Mouse (Mus musculus) monocyte, adult 5-6 weeks (primary cell): ENCODE measurements around the gene Gm20517. TPM values are rescaled to one million over a fixed set of nuclear protein-coding genes. Genes with fewer than 3 reads are reported as not detected.

Experiments used
- ATAC-seq: fragments of 153-309, 156-312 bp; replicated peaks from 2 replicates; pipeline ENCODE4 v1.8.0; 2017; ENCODE audit warnings: mild to moderate bottlenecking; ENCODE audit not compliant: low TSS enrichment, insufficient number of reproducible peaks, severe bottlenecking, poor library complexity, low FRiP score
- total RNA-seq: library from RNA; stranded (forward); fragments of 200-1000, 200-491, 200-594 nt; gene quantifications from 3 replicates; pipeline ENCODE4 v1.2.3, GENCODE M21; 2017

Gene Gm20517
- total RNA-seq, 1 experiment from 2014 or later: 3.4 TPM

DNA sequence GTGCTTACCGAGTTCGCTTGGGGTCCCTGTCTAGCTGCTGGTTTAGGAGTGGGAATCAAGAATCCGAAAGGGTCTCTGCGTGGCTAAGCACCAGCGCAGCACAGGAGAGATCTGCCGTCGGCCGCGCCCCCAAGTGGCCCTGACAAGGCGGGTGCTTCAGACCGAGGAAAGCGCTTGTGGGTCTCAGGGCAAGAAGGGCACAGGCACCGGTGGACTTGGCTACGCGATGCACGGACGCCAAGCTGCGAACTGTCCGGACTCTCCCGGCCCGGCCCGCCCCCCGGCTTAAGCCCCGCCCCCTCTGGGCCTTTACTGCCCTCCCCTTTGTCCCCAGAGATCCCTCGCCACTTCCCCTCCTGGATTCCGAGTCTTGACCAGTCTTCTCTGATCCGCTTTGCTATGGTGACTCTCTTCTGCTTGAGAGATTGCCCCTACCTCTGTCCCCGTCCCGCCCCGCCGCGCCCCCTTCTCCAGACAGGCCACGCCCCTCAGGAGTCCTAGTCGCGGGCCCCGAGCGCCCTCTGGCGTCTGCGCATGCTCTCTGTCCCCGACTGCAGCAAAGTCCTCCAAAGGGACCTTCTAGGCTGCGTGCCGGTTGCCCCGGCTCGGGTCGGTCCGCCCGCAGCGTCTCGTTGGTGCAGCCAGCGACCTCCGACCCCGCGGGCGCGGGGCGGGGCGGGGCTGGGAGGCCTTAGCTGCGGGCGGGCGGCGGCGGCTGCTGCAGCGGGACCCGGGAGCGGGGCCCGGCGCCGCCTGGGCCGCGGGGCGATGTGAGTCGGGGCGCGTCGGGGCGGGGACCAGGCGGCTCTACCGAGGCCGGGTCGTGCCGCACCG, 83.3 kb downstream of the Gm20517 start, which contains the start of gene Prickle4:
Prickle4 (minus strand) TSS at position 234 of the 834 bp plus-strand sequence.
- ATAC-seq: peak; percentile 81

DNA sequence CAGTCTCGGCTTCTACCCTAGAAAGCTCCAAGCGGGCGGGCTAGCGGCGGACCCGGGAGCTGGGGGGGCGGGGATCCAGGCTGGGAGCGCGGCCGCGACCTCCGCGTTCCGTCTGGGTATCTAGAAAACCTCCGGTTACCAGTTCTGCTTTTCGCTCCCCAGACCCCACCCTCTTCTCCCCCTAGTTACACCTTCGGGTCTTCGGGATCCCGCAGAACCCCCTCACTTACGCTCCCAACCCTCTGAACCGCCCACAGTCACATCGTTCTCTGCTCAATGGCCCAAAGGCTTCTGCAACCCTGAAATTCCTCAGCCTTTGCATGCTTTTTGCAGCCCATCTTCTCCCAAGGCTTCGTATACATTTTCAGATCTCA, 83.9 kb downstream of the Gm20517 start:
- ATAC-seq: no peak

DNA sequence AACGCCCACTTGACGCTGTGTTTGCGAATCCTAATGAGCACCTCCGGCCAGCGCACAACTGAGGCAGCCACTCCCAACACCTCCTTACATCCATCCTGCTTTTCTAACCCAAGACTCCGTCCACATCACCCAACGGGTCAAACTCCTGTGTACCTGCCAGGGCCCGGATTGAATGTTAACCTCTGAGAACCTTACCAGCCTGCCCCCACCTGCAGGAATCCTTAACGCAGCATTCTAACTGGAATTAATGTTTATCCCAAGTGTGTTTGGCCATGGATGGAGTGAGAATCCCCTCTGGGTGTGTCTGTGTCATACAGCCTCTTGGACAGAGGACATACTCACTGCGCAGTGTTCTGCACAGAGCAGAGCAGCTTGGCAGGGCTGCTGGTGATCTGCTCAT, 86.8 kb downstream of the Gm20517 start:
- ATAC-seq: no peak

DNA sequence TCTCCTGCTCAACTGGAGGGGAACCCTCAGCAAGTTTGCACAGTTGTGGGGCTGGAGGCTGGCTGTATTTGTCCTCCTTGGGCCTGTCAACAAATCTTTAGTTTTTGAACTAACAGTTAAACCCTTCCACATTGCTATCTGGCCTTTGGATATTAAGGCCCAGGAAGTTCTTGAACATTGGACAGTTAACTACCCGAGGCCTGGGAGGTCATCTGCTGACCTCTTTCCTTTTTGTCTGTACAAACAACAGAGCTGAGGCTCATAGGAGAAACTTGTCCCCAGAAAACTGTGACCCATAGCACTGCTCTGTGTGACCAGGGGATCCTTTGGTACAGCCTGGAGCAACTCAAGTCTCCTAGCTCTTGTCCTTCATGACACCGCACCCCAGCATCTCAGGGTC, 87.7 kb downstream of the Gm20517 start:
- no peak for ATAC-seq

DNA sequence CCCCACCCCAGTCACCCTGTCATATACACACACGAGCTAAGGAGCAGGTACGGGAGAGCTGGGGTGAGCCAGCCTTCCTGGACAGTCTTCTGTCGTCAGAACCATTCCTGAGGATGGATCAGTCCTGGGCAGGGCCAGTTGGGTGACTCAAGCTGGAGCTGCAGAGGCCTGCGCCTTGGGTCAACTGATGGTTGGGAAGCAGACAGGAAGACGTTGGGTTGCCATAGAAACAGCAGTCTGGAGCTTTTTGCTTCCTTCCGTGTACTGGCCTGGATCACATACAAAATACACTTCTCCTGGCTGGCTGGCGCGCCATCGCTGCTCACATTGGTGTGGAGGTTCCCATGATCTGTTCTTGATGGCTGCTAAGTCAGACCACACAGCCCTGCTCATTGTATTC, 90.4 kb downstream of the Gm20517 start:
- no peak for ATAC-seq

DNA sequence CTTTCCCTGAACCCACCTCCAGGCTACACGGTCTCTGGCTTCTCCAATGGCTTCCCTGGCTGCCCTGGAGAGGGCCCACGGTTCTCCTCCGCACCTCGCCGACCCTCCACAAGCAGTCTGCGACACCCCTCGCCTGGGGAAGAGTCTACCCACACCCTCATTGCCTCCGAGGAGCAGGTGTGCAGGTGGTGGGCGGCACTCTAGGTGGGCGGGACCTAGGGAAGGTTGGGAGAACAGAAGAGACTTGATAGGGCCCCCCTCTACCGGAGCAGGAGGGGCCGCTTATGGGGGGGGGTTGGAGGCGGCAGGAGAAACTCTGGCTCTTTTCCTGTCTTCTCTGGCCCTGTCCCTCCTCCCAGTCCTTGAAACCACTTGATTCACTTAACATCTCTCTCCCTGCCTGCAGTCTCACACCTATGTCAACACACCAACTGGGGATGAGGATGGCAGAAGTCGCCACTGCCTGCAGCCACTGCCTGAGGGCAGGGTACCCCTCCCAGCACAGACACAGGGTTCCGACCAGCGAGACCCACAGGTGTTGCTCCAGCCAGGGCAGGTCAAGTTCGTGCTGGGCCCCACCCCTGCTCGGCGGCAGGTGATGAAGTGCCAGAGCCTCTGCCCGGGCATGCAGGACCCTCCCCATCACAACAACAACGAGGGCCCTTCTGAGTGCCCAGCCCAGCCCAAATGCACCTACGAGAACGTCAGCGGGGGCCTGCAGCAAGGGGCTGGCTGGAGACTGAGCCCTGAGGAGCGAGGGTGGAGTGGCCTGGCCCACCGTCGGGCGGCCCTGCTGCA, 91.4 kb downstream of the Gm20517 start:
- no peak for ATAC-seq

DNA sequence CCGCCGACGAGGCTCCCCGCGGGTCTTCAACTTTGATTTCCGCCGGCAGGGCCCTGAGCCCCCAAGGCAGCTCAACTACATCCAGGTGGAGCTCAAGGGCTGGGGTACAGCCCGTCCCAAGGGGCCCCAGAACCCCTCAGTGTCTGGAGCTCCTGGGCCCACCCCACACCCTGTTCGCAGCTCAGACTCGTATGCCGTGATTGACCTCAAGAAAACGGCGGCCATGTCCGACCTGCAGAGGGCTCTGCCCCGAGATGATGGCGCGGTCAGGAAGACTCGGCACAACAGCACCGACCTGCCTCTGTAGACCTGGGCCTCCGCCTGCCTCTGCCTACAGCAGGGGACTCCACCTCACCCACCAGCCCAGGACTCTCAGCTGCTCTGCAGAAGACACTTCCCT, 92.2 kb downstream of the Gm20517 start:
- no peak for ATAC-seq

DNA sequence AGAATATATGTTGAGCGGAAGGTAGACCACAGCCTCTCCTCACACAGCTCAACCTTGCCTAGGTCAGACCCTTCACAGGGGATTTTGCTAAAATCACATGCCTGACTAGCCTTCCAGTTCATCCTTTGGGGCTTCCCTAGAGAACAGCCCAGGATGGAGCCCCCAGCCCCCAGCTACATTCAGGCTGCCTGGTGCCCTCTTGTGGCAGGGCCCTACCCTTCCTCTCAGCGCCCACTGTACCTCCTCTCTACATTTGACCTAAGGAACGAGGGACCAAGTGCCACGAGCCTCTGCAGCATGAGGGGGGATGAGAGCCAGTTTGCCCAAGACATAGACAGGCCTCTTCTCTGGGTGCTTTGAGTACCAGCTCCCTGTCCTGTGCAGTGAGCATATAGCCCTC, 93.3 kb downstream of the Gm20517 start:
- no peak for ATAC-seq

DNA sequence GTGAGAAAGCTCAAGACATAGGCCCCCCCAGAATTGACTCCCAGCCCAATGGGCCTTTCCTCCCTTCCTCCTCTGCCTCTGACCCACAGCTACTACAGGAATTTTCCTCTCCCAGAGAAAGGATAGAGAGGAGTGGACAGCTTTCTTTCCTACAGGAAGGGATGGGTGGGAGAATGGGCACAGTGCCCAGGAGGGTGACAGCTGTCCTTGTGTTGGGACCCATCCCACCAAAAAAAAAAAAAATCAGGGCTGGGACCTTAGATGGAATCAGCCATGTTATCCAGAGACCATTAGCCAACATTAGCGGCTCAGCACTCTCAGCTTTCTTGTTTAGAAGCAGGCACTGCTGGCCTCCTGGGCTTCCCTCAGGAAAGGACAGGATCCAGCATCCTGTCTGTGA, 94.8 kb downstream of the Gm20517 start:
- no peak for ATAC-seq

DNA sequence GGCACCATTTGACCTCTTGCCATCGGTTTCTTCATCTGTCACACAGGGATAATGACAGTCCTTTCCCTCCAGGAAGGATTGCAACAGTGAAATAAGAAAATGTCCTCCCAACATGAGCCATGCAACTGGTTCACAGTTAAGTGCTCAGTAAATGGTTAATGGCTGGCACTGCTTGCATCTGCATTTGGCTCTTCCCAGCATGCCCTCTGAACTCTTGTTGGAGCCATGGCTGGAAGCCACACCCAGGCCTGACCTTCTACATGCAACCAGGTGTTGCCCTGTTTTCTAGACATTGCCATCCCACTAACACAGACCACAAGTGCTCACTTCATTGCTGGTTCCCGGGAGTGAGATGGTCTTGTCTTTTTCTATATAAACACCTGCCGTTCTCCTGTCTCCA, 96.6 kb downstream of the Gm20517 start:
- no peak for ATAC-seq

DNA sequence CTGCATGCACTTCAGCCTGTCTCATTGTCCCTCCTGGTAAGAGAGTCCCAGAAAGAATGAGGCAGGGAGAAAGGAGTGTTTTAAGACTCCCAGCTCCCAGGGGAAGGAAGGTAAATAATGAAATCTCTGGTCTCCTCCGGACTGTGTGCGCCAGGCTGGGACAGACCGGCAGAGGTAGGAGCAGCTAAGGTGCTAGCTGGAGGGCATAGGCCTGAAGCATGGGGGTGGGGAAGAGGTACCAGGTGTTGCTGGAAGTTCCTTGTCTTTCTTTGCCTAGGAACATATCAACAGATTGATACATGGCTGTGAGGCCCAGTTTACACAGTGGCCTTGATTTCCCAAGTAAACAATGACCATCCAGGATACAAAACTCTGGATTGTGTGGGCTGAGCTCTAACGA, 97.6 kb downstream of the Gm20517 start:
- ATAC-seq: no peak

DNA sequence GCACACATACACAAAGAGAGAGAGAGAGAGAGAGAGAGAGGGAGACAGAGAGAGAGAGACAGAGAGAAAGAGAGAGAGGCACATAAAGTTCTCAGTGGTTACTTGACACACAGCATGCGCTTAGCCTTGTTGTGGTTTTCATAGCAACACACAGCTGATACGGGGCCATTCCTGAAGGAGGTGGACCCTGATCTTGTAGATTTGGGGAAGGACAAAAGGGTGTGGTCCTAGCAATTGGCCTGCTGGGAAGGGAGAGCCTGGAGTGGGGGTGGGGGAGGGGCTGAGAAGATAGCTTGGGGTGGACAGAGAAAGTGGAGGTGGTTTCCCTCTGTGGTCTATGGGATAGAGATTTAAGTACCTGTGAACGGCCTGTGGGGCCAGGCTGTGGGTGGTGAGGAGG, 98.6 kb downstream of the Gm20517 start:
- no peak for ATAC-seq

DNA sequence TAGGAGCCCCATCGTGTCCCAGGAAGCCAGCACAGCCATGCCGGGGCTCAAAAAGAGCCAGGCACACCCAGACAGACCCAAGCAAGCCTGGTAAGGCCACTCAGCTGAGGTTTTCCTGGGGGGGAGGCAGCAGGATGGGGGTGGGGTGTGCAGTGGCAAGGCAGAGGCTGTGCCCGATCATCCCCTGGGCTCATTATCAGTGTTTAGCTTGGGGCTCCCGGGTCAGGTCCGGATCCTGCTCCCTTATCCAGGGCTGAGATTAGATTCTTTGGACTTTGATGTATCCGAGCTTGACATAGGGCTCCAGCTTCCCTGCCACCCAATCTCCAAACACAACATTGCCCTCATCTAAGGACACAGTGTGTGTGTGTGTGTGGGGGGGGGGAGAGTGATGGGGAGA, 100.5 kb downstream of the Gm20517 start:
- no peak for ATAC-seq

DNA sequence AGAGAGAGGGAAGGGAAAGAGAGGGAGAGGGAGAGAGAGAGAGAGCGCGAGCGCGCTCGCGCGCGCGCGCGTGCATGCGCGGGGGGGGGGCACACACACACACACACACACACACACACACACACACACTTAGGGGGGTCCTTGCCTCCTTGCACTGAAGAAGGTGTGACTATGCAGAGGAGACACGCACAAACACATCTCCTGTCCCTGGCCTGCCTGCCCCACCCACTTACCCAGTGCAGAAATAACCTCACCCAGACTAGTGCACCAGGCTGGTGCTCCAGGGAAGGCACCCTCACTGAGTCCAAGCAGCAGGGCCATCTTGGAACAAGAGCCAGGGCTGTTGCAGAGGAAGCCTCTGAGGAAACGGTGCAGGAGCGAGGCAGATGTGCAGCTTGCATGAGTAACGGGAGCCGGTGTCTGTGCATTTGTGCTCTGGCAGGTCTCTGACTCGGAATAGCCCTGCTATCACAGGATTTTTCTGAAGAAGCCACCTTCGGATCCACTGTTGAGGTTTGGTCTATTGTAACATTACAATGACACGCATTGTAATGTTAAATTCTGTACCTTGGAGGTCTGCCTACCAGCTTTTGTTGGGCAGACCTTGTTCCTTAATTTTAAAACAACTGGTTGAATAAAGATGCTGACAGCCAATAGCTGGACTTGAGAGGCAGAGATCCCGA, 101.6 kb downstream of the Gm20517 start:
- no peak for ATAC-seq

DNA sequence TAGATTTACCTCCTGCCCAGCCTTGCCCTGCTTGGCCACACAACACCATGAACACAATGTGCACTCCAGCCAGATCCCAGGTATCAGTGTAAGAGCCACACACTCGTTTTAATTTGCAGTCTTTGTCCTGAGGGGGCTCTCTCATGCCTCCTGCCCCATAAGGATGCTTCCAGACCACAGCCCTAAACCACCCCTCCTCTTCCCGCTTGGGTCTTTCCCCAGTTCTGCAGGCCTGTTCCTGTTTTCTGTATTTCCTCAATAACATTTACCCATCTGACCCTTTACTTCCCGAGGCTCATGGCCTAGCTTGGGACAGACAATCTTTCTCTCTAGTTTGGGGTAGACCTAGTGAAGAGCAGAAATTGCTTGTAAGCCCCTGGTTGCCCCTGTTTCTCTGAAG, 103.6 kb downstream of the Gm20517 start:
- ATAC-seq: no peak

DNA sequence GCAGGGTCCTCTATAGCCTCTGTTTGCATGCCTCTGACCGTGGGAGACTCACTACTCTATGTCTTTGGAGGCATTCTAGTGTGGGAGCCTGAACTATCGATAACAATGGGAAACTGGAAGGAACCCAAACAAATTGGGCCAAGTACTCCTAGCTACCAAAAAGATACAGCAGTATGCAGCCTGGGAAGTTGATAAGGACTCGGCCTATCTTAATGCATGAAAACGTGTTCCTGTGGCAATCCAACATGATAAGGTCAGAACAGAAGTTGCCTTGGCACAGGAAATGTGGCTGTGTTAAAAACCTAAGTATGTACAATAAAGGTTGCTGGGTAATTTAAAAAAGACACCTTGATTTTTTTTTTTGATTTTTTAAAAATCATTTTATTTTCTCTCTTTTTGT, 109.8 kb downstream of the Gm20517 start:
- no peak for ATAC-seq

DNA sequence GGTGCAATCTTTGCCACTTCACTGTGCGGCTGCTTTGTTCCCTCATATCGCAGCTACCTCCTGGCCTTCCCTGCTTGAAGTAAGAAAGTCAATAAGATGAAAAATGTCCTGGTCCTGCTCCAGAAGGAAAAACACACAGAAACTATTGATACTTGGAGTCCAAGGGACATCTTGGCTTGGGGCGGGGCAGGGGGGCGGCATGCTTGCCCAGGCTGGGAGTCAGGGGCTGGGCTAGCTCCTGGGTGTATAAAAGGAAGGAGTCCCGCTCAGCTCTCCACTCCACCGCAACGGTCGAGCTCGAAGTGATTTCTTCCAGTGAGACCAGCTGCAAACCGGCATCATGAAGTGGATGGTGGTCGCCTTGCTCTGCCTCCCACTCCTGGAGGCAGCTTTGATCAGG, 115.2 kb downstream of the Gm20517 start, which contains the start of gene Pgc:
Pgc (plus strand) TSS at position 277 of the 400 bp plus-strand sequence.
- no peak for ATAC-seq

DNA sequence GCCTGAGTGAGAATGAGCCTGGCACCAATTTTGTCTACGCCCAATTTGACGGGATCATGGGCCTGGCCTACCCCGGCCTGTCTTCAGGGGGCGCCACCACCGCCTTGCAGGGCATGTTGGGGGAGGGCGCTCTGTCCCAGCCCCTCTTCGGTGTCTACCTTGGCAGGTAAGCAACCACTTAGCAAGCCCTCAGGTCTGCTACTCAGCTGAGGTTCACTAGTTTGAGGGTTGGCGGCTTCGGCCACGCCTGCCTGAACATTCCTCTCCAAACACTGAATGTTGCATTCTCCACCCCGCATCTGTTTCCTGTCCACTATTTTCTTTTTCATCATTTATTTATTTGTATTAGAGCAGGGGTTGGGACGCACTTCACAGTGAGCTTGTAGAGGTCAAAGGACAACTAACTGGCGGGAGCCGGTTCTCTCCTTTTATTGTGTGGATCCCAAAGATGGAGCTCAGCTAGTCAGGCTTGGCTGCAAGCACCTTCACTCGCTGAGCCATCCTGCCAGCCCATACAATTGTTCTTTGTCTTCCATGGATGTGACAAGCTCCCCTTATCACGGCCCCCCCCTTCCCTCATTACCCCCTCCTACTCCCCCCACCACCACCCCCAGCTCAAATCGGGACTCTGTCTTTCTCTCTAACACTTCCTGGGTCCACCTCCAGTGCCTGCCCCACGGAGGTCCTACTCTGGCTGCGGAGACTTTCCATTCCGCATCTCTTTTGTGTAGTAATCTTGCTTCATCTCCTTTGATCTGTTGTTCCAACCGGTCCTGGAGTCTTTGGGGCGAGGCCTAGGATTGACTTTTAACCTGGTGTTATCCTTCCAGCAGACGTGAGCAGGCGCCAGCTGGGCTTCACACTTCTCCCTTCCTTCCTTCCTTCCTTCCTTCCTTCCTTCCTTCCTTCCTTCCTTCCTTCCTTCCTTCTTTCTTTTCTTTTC, 119.5 kb downstream of the Gm20517 start:
- ATAC-seq: no peak
